Mouse (Mus musculus): ENCODE measurements around the gene Klhl28.

DNA sequence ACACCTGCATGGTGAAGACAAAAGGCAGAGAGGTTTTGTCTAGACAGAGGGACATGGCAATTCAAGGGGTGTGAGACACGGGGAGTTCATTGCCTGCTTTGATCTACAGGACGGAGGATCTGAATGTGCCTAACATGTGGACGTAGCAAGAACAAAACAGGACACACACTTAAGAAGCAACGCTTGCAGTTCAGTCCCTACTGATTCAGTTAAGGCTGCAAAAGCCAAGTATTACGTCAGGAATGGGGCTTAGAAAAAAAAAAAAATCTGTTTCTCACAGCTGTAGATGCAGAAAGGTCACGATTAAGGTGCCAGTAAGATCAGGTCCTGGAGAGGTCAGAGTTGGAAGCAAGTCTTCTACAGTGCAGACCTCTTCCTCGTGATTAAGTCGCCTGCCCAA is 62.1 kb downstream of the Klhl28 start:
- TF ChIP-seq CTCF (IDR thresholded peaks at IDR 0.05 in 2 of 3, conservative IDR thresholded peaks at IDR 0.05 in 1 of 3; ENCODE audit: control insufficient read depth in 1 of 3, insufficient read depth in 1 of 3, low read depth in 2 of 3, low read length in 3 of 3, poor library complexity in 1 of 3, severe bottlenecking in 1 of 3), result no peak
- TF ChIP-seq MEF2A (IDR thresholded peaks at IDR 0.05; ENCODE audit: extremely low read depth, insufficient replicate concordance, low read depth, low read length, poor library complexity, severe bottlenecking), result no peak
- no peak for TF ChIP-seq USF1 (IDR thresholded peaks at IDR 0.05; ENCODE audit: low read depth, low read length)
- no peak for TF ChIP-seq HCFC1 (IDR thresholded peaks at IDR 0.05; ENCODE audit: low read depth, low read length)
- no peak for TF ChIP-seq EP300 (IDR thresholded peaks at IDR 0.05; ENCODE audit: low read depth in 1 of 2, low read length in 2 of 2)
- TF ChIP-seq MAX (IDR thresholded peaks at IDR 0.05; ENCODE audit: low read length), result no peak
